Mouse (Mus musculus) ovary, postnatal 10 days (tissue): ENCODE data around the gene Wbp1l.
A peak's percentile ranks its signal among the peaks of the same experiment; 100 is the strongest.

ENCODE experiments used
- DNase-seq: peaks from one replicate; pipeline ENCODE4 v3.0.0; 2022; ENCODE audit warnings: low spot score

The Wbp1l gene

GRCm38 (mm10) chr19:46631637-46632036 lies 32.8 kb downstream of the Wbp1l start:
- no peak for DNase-seq

GRCm38 (mm10) chr19:46635766-46636165 lies 36.9 kb downstream of the Wbp1l start:
- DNase-seq = no peak

GRCm38 (mm10) chr19:46637598-46637997 lies 38.7 kb downstream of the Wbp1l start:
- no peak for DNase-seq

- no peak for DNase-seq
Observed at GRCm38 (mm10) chr19:46639053-46639452, 40.2 kb downstream of the Wbp1l start.

GRCm38 (mm10) chr19:46639496-46639895 lies 40.6 kb downstream of the Wbp1l start:
- DNase-seq = no peak

GRCm38 (mm10) chr19:46640780-46641179 lies 41.9 kb downstream of the Wbp1l start:
- DNase-seq = no peak

GRCm38 (mm10) chr19:46641420-46642085 lies 42.7 kb downstream of the Wbp1l start:
- peak; percentile 42 for DNase-seq

GRCm38 (mm10) chr19:46642136-46642753 lies 43.4 kb downstream of the Wbp1l start:
- no peak for DNase-seq

GRCm38 (mm10) chr19:46643236-46643635 lies 44.4 kb downstream of the Wbp1l start:
- DNase-seq = no peak

GRCm38 (mm10) chr19:46644343-46644792 lies 45.5 kb downstream of the Wbp1l start:
- no peak for DNase-seq

- no peak for DNase-seq
Observed at GRCm38 (mm10) chr19:46644793-46645602, 46.1 kb downstream of the Wbp1l start.

- no peak for DNase-seq
Observed at GRCm38 (mm10) chr19:46646041-46646481, 47.2 kb downstream of the Wbp1l start.

GRCm38 (mm10) chr19:46647254-46647653 lies 48.4 kb downstream of the Wbp1l start:
- no peak for DNase-seq

GRCm38 (mm10) chr19:46647850-46648249 lies 49.0 kb downstream of the Wbp1l start:
- no peak for DNase-seq

- no peak for DNase-seq
Observed at GRCm38 (mm10) chr19:46648565-46648964, 49.7 kb downstream of the Wbp1l start.

GRCm38 (mm10) chr19:46653188-46653587 lies 54.3 kb downstream of the Wbp1l start:
- no peak for DNase-seq

- no peak for DNase-seq
Observed at GRCm38 (mm10) chr19:46653616-46654235, 54.8 kb downstream of the Wbp1l start.

GRCm38 (mm10) chr19:46655626-46656025 lies 56.7 kb downstream of the Wbp1l start:
- DNase-seq = no peak

GRCm38 (mm10) chr19:46656151-46656840 lies 57.4 kb downstream of the Wbp1l start:
- no peak for DNase-seq

GRCm38 (mm10) chr19:46657339-46658020 lies 58.6 kb downstream of the Wbp1l start:
- DNase-seq = no peak

GRCm38 (mm10) chr19:46658348-46658747 lies 59.5 kb downstream of the Wbp1l start:
- no peak for DNase-seq
